Mouse (Mus musculus): ENCODE measurements at regions not wholly inside any gene's neighbourhood (a gene's known extent, or its start where the extent isn't known, plus 50 kb on each side); places are given as distances from the start of the nearest gene placed in this dataset.

GRCm38 (mm10) chr9:41610347-41610746, 448.9 kb upstream of the Ubash3b start:
- no peak for TF ChIP-seq CTCF (IDR thresholded peaks at IDR 0.05; ENCODE audit: control insufficient read depth, insufficient read depth, low read length)
- no peak for TF ChIP-seq POLR2A (IDR thresholded peaks at IDR 0.05; ENCODE audit: borderline replicate concordance, control insufficient read depth, low read depth, low read length)
